ENCODE assay signal across 10 mouse cellular contexts in the genomic region with DNA sequence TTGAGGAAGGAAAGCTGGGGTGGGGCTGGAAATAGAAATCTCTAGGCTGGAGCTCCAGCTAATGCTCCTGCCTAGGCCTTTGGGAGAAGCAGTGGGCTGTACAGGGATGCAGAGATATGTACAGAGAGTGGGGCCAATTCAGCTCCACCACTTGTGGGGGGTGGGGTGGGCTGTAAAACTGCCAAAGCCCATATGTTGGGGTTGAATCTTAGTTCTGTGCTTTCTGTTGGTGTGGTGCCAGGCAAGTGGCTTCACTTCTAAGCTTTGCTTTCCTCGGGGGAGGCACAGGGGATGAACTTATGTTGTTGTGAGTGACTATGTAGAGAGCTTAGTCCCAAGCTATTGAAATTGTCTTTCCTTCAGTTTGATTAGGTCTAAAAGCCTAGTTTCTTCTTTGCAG.
DNase-seq lines count a peak whose midpoint lies in the region; ATAC-seq and TF ChIP-seq lines count a peak whose summit lies in the region.
"Had no signal": no experiment of that assay in that cellular context is flagged by ENCODE, and none has a peak within 500 bp of the region (broad histone marks: within the 10 kb centered on the region; RNA-seq: fewer than 3 reads in every experiment).

No protein-coding gene starts in this region.

- H3K36me3 ChIP-seq in lung, embryonic 16.5 days (ENCODE audit: control insufficient read depth, insufficient read depth, low read length) = peaks cover 15% of the 10 kb centered on the region
- H3K36me3 ChIP-seq in forebrain, embryonic 16.5 days (ENCODE audit: control insufficient read depth, insufficient read depth) = no peaks in the 10 kb centered on the region
- peaks cover 13% of the 10 kb centered on the region for H3K36me3 ChIP-seq in midbrain, embryonic 10.5 days
- peaks cover 3% of the 10 kb centered on the region; the same call in 1 of the 2 replicates for H3K36me3 ChIP-seq in stomach, postnatal 0 days (ENCODE audit: control insufficient read depth, insufficient read depth, low read length)
- H3K36me3 ChIP-seq: liver, embryonic 13.5 days had no signal

- 36% methylated on average over 1 of the region's 1 CpGs for WGBS in lung, embryonic 16.5 days
- 71% methylated on average over 1 of the region's 1 CpGs for WGBS in lung, adult 2 months
- WGBS in forebrain, embryonic 16.5 days = 52% methylated on average over 1 of the region's 1 CpGs
- 81% methylated on average over 1 of the region's 1 CpGs for WGBS in midbrain, embryonic 10.5 days
- 44% methylated on average over 1 of the region's 1 CpGs for WGBS in stomach, postnatal 0 days

- peaks cover 13% of the 10 kb centered on the region for H3K4me1 ChIP-seq in lung, embryonic 16.5 days (replicated peaks; ENCODE audit: control insufficient read depth, insufficient read depth, low read length)
- no peaks in the 10 kb centered on the region for H3K4me1 ChIP-seq in lung, adult 2 months (ENCODE audit: control insufficient read depth, insufficient read depth, low read length)
- peaks cover 14% of the 10 kb centered on the region for H3K4me1 ChIP-seq in forebrain, embryonic 16.5 days (replicated peaks; ENCODE audit: control insufficient read depth, insufficient read depth, low read length)
- H3K4me1 ChIP-seq in midbrain, embryonic 10.5 days = peaks cover 16% of the 10 kb centered on the region
- no peaks in the 10 kb centered on the region for H3K4me1 ChIP-seq in stomach, postnatal 0 days (replicated peaks; ENCODE audit: control insufficient read depth, insufficient read depth)
- H3K4me1 ChIP-seq: liver, embryonic 13.5 days had no signal

- H3K9me3 ChIP-seq in lung, embryonic 16.5 days (ENCODE audit: control insufficient read depth, low read length) = no peaks in the 10 kb centered on the region
- no peaks in the 10 kb centered on the region for H3K9me3 ChIP-seq in forebrain, embryonic 16.5 days (ENCODE audit: control insufficient read depth, low read length)
- H3K9me3 ChIP-seq in midbrain, embryonic 10.5 days (replicated peaks) = no peaks in the 10 kb centered on the region
- H3K9me3 ChIP-seq in stomach, postnatal 0 days (ENCODE audit: control insufficient read depth, low read length) = no peaks in the 10 kb centered on the region
- H3K9me3 ChIP-seq: heart, embryonic 12.5 days; liver, embryonic 13.5 days had no signal

- H3K27ac ChIP-seq in lung, embryonic 16.5 days (ENCODE audit: low read length) = peak overlapping the region; percentile 70
- H3K27ac ChIP-seq in forebrain, embryonic 16.5 days (ENCODE audit: low read length) = peak overlapping the region; percentile 70
- H3K27ac ChIP-seq in midbrain, embryonic 10.5 days (replicated peaks) = peak overlapping the region; percentile 66; the same call in 1 of the 2 replicates
- peak overlapping the region; percentile 42 for H3K27ac ChIP-seq in stomach, postnatal 0 days (replicated peaks)
- H3K27ac ChIP-seq: liver, embryonic 13.5 days had no signal

- H3K27me3 ChIP-seq in lung, embryonic 16.5 days (ENCODE audit: control insufficient read depth, insufficient read depth, low read depth, low read length) = no peaks in the 10 kb centered on the region
- no peaks in the 10 kb centered on the region for H3K27me3 ChIP-seq in forebrain, embryonic 16.5 days (replicated peaks; ENCODE audit: control insufficient read depth, insufficient read depth, low read length)
- no peaks in the 10 kb centered on the region for H3K27me3 ChIP-seq in midbrain, embryonic 10.5 days (ENCODE audit: low read depth, poor library complexity, severe bottlenecking)
- no peaks in the 10 kb centered on the region for H3K27me3 ChIP-seq in stomach, postnatal 0 days (ENCODE audit: control insufficient read depth, insufficient read depth, low read length)
- H3K27me3 ChIP-seq: heart, embryonic 12.5 days; liver, embryonic 13.5 days had no signal

- no peak for TF ChIP-seq POLR2A in lung, adult 2 months (IDR thresholded peaks at IDR 0.05; ENCODE audit: borderline replicate concordance, extremely low read depth, low read depth, low read length)

- peak; percentile 63; the same call in 1 of the 2 replicates for ATAC-seq in lung, embryonic 16.5 days (ENCODE audit: low read depth)
- ATAC-seq in forebrain, embryonic 16.5 days = no peak
- no peak for ATAC-seq in stomach, postnatal 0 days (ENCODE audit: low FRiP score, low TSS enrichment)

- H3K4me3 ChIP-seq in lung, embryonic 16.5 days (ENCODE audit: low read length) = no peak overlapping the region
- no peak overlapping the region for H3K4me3 ChIP-seq in lung, adult 2 months (replicated peaks; ENCODE audit: extremely low read depth, low read depth, low read length)
- no peak overlapping the region for H3K4me3 ChIP-seq in forebrain, embryonic 16.5 days (replicated peaks; ENCODE audit: low read length)
- no peak overlapping the region for H3K4me3 ChIP-seq in midbrain, embryonic 10.5 days
- no peak overlapping the region for H3K4me3 ChIP-seq in stomach, postnatal 0 days (ENCODE audit: low read depth, low read length)
- H3K4me3 ChIP-seq: heart, embryonic 12.5 days; liver, embryonic 13.5 days had no signal

- H3K4me2 ChIP-seq in lung, embryonic 16.5 days (ENCODE audit: low read depth, low read length) = no peak overlapping the region
- H3K4me2 ChIP-seq in forebrain, embryonic 16.5 days (ENCODE audit: low read length) = no peak overlapping the region
- H3K4me2 ChIP-seq in stomach, postnatal 0 days (replicated peaks; ENCODE audit: low read depth) = no peak overlapping the region
- H3K4me2 ChIP-seq: heart, embryonic 12.5 days; liver, embryonic 13.5 days had no signal

- DNase-seq in lung, adult 2 months = no peak
- DNase-seq in midbrain, embryonic 10.5 days (ENCODE audit: low spot score) = no peak
- DNase-seq in stomach, postnatal 0 days (ENCODE audit: low spot score) = no peak
- DNase-seq in ovary, adult 18-20 months (ENCODE audit: low spot score) = no peak
- DNase-seq in spleen, postnatal 10 days (ENCODE audit: low spot score in 2 of 2) = no peak
- DNase-seq: kidney, adult 18-20 months; liver, embryonic 13.5 days had no signal

- no peak overlapping the region for H3K9ac ChIP-seq in lung, embryonic 16.5 days (ENCODE audit: low read length)
- H3K9ac ChIP-seq in forebrain, embryonic 16.5 days (replicated peaks; ENCODE audit: low read depth, low read length) = no peak overlapping the region
- H3K9ac ChIP-seq in stomach, postnatal 0 days (ENCODE audit: low read length) = no peak overlapping the region
- H3K9ac ChIP-seq: heart, embryonic 12.5 days; liver, embryonic 13.5 days had no signal

- TF ChIP-seq EP300 in stomach, postnatal 0 days (optimal IDR thresholded peaks at IDR 0.05) = no peak

- no peak for TF ChIP-seq CTCF in lung, adult 2 months (IDR thresholded peaks at IDR 0.05; ENCODE audit: insufficient read depth, low read length)
- no peak for TF ChIP-seq CTCF in stomach, postnatal 0 days (IDR thresholded peaks at IDR 0.05; ENCODE audit: low read depth)
